Mouse (Mus musculus) kidney, embryonic 15.5 days (tissue): Measurements from ENCODE around the gene Mrm3. TPM values are rescaled to one million over a fixed set of nuclear protein-coding genes. Genes with fewer than 3 reads are reported as not detected.

Source experiments
- ATAC-seq: fragments of 200-750 bp; cut with Nextera tagmentation; replicated peaks from 2 replicates; pipeline ENCODE4 v1.8.0; 2017; ENCODE audit warnings: moderate TSS enrichment; ENCODE audit not compliant: low FRiP score
- H3K27ac ChIP-seq: fragments of 300-500 bp; sonication (generic); 2 replicates; pipeline ENCODE4 v1.5.1; 2015; ENCODE audit warnings: mild to moderate bottlenecking, inconsistent platforms
- H3K27me3 ChIP-seq: fragments of 300-500 bp; sonication (generic); 2 replicates; pipeline ENCODE4 v1.6.1; 2015; ENCODE audit warnings: inconsistent platforms
- H3K36me3 ChIP-seq: fragments of 300-500 bp; sonication (generic); 2 replicates; pipeline ENCODE4 v1.6.1; 2015; ENCODE audit warnings: inconsistent platforms
- H3K4me1 ChIP-seq: fragments of 300-500 bp; sonication (generic); 2 replicates; pipeline ENCODE4 v1.6.1; 2015; ENCODE audit warnings: inconsistent platforms
- H3K4me2 ChIP-seq: fragments of 300-500 bp; sonication (generic); 2 replicates; pipeline ENCODE4 v1.6.1; 2015; ENCODE audit warnings: moderate library complexity, mild to moderate bottlenecking, inconsistent platforms
- H3K4me3 ChIP-seq: fragments of 300-500 bp; sonication (generic); replicated peaks from 2 replicates; pipeline ENCODE4 v1.5.1; 2015; ENCODE audit warnings: mild to moderate bottlenecking, inconsistent platforms
- H3K9ac ChIP-seq: fragments of 300-500 bp; sonication (generic); 2 replicates; pipeline ENCODE4 v1.6.1; 2015; ENCODE audit warnings: mild to moderate bottlenecking, inconsistent platforms
- H3K9me3 ChIP-seq: fragments of 300-500 bp; sonication (generic); replicated peaks from 2 replicates; pipeline ENCODE4 v1.6.1; 2016; ENCODE audit warnings: inconsistent platforms
- WGBS: fragments of 180-500 bp; shearing (Covaris S2); methylation state at CpG from one replicate; pipeline ENCODE4 v1.1.7; 2015; ENCODE audit warnings: mixed read lengths; 5-methylcytosine and 5-hydroxymethylcytosine counted together
- polyA plus RNA-seq: library from polyadenylated mRNA; unstranded; fragments of >200 nt; fragmentation: Nextera tagmentation; extraction: Ambion mirVana; gene quantifications from 2 replicates; pipeline ENCODE4 v1.2.1, GENCODE M21; 2015

Gene Mrm3
- polyA plus RNA-seq, 1 experiment from 2014 or later = 26.3 TPM

GRCm38 (mm10) chr11:76278960-76279852, 35.7 kb downstream of the Mrm3 start:
- ATAC-seq = no peak
- 0 out of 2 replicates have a peak, but pooled peaks cover 4% of the 10 kb centered on the region for H3K9me3 ChIP-seq
- H3K4me2 ChIP-seq = no peak overlapping the region
- peak overlapping the region; percentile 61 for H3K27ac ChIP-seq
- no peaks in the 10 kb centered on the region for H3K27me3 ChIP-seq
- peaks cover 11% of the 10 kb centered on the region for H3K4me1 ChIP-seq
- H3K4me3 ChIP-seq = no peak overlapping the region
- no peak overlapping the region for H3K9ac ChIP-seq
- WGBS = 52% methylated on average over 14 of the region's 14 CpGs
- H3K36me3 ChIP-seq = peaks cover 9% of the 10 kb centered on the region; the same call in 1 of the 2 replicates

GRCm38 (mm10) chr11:76279971-76280370, 36.5 kb downstream of the Mrm3 start:
- Histone ChIP-seq H3K9me3 (0 out of 2 replicates have a peak, but pooled peaks cover 4% of the 10 kb centered on the region), H3K4me2 (no peak overlapping the region), H3K4me1 (peaks cover 14% of the 10 kb centered on the region), H3K36me3 (peaks cover 7% of the 10 kb centered on the region; the same call in 1 of the 2 replicates), H3K4me3 (no peak overlapping the region), H3K27me3 (no peaks in the 10 kb centered on the region), H3K9ac (no peak overlapping the region), H3K27ac (peak overlapping the region; percentile 61; the same call in 1 of the 2 replicates)
- 73% methylated on average over 2 of the region's 2 CpGs for WGBS
- no peak for ATAC-seq

GRCm38 (mm10) chr11:76283841-76284240, 40.3 kb downstream of the Mrm3 start:
- ATAC-seq = no peak
- Histone ChIP-seq H3K27me3 (no peaks in the 10 kb centered on the region), H3K4me3 (no peak overlapping the region), H3K9ac (no peak overlapping the region), H3K4me2 (no peak overlapping the region), H3K36me3 (no peaks in the 10 kb centered on the region), H3K4me1 (peaks cover 52% of the 10 kb centered on the region), H3K9me3 (0 out of 2 replicates have a peak, but pooled peaks cover 4% of the 10 kb centered on the region), H3K27ac (no peak overlapping the region)
- 89% methylated on average over 6 of the region's 6 CpGs for WGBS

- Histone ChIP-seq H3K4me3 (no peak overlapping the region), H3K9me3 (0 out of 2 replicates have a peak, but pooled peaks cover 4% of the 10 kb centered on the region), H3K27ac (peak overlapping the region; percentile 64; the same call in 1 of the 2 replicates), H3K4me1 (peaks cover 57% of the 10 kb centered on the region), H3K27me3 (no peaks in the 10 kb centered on the region), H3K4me2 (no peak overlapping the region), H3K36me3 (no peaks in the 10 kb centered on the region), H3K9ac (no peak overlapping the region)
- no peak for ATAC-seq
- WGBS = 27% methylated on average over 7 of the region's 7 CpGs
These were observed 42.0 kb downstream of the Mrm3 start for GRCm38 (mm10) chr11:76285431-76286075.

- H3K9ac ChIP-seq = no peak overlapping the region
- H3K36me3 ChIP-seq = no peaks in the 10 kb centered on the region
- no peak overlapping the region for H3K4me3 ChIP-seq
- no peak overlapping the region for H3K4me2 ChIP-seq
- H3K27ac ChIP-seq = 0 out of 2 replicates have a peak overlapping the region, but pooled peaks have one; percentile 14
- 0 out of 2 replicates have a peak, but pooled peaks cover 4% of the 10 kb centered on the region for H3K9me3 ChIP-seq
- H3K27me3 ChIP-seq = no peaks in the 10 kb centered on the region
- WGBS = 47% methylated on average over 10 of the region's 10 CpGs
- no peak for ATAC-seq
- H3K4me1 ChIP-seq = peaks cover 62% of the 10 kb centered on the region
These were observed 43.1 kb downstream of the Mrm3 start for GRCm38 (mm10) chr11:76286534-76287126.

DNA sequence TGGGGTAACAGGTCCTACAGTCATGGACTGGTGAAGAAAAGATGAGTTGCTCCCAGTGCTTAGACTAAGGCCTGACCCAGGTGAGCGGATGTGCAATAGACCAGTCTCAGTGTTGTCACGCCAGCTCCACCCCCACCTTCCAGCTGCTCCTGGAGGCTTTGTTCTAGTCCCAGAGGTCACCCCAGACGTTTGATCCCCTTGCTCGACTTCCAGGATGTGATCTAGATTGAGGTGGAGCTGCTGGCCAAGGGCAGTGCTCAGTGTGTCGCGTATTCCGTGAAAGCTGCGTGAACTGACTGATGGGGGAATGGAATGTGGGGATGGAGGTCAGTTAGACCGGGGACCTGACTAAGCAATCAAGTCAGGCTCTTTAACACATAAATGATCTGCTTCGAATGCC, 43.8 kb downstream of the Mrm3 start:
- Histone ChIP-seq H3K4me3 (no peak overlapping the region), H3K27ac (0 out of 2 replicates have a peak overlapping the region, but pooled peaks have one; percentile 18), H3K9ac (no peak overlapping the region), H3K36me3 (no peaks in the 10 kb centered on the region), H3K4me1 (peaks cover 66% of the 10 kb centered on the region), H3K27me3 (no peaks in the 10 kb centered on the region), H3K9me3 (0 out of 2 replicates have a peak, but pooled peaks cover 4% of the 10 kb centered on the region), H3K4me2 (no peak overlapping the region)
- WGBS = 34% methylated on average over 10 of the region's 10 CpGs
- no peak; the same call in 1 of the 2 replicates for ATAC-seq

DNA sequence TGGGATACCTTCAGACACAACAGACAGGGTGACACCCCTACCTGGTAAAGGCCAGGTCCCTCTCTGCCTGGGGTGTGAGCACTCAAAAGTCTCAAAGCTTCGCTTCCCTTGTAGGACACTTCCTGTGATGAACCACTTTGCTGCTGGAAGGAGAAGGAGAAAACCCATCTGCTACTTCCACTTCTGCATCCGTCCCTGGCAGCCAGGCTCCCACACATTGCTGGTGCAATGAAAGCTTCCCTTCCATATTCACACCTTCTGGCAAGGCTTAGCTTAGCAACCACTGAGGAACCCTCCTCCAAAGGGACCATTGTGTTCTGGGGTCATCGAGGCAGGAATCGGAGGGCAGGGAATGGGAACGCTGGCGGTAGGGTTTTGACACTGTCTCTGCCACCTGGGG, 45.1 kb downstream of the Mrm3 start:
- Histone ChIP-seq H3K4me1 (peaks cover 80% of the 10 kb centered on the region), H3K9ac (no peak overlapping the region), H3K36me3 (no peaks in the 10 kb centered on the region), H3K27me3 (no peaks in the 10 kb centered on the region), H3K27ac (no peak overlapping the region), H3K4me3 (no peak overlapping the region), H3K9me3 (no peaks in the 10 kb centered on the region), H3K4me2 (no peak overlapping the region)
- 81% methylated on average over 6 of the region's 6 CpGs for WGBS
- no peak for ATAC-seq

GRCm38 (mm10) chr11:76290367-76290766, 46.9 kb downstream of the Mrm3 start:
- no peaks in the 10 kb centered on the region for H3K36me3 ChIP-seq
- no peaks in the 10 kb centered on the region for H3K27me3 ChIP-seq
- ATAC-seq = no peak
- H3K9me3 ChIP-seq = no peaks in the 10 kb centered on the region
- H3K4me2 ChIP-seq = no peak overlapping the region
- H3K27ac ChIP-seq = peak overlapping the region; percentile 75
- no peak overlapping the region for H3K4me3 ChIP-seq
- WGBS = 21% methylated on average over 11 of the region's 11 CpGs
- peaks cover 89% of the 10 kb centered on the region for H3K4me1 ChIP-seq
- H3K9ac ChIP-seq = no peak overlapping the region

DNA sequence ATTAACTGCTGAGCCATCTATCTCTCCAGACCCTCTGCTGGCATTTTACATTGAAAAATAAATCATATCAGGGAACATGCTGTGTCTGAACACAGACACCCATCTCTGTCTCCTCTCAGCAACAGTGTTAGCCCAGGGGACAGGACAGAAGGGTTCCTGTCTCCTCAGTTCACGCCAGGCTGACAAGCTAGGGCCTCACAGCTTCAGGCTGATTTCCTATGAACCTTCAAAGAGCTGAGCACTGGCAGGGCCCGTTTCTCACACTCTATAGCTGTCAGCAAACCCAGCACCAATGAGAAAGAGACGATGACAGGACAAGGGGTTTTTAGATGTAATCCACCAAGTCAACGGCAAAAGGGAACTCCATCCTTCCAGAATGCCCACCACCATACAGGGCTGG, 48.4 kb downstream of the Mrm3 start:
- no peaks in the 10 kb centered on the region for H3K36me3 ChIP-seq
- H3K27me3 ChIP-seq = no peaks in the 10 kb centered on the region
- H3K4me2 ChIP-seq = peak overlapping the region; percentile 34
- no peaks in the 10 kb centered on the region for H3K9me3 ChIP-seq
- H3K27ac ChIP-seq = peak overlapping the region; percentile 90
- no peak overlapping the region for H3K4me3 ChIP-seq
- no peak for ATAC-seq
- H3K9ac ChIP-seq = no peak overlapping the region
- H3K4me1 ChIP-seq = peaks cover 81% of the 10 kb centered on the region
- 38% methylated on average over 4 of the region's 4 CpGs for WGBS

GRCm38 (mm10) chr11:76292398-76292797, 48.9 kb downstream of the Mrm3 start:
- Histone ChIP-seq H3K4me3 (0 out of 2 replicates have a peak overlapping the region, but pooled peaks have one; percentile 8), H3K27ac (peak overlapping the region; percentile 90), H3K4me2 (peak overlapping the region; percentile 34), H3K4me1 (peaks cover 78% of the 10 kb centered on the region), H3K36me3 (no peaks in the 10 kb centered on the region), H3K9ac (no peak overlapping the region), H3K27me3 (no peaks in the 10 kb centered on the region), H3K9me3 (no peaks in the 10 kb centered on the region)
- WGBS = 28% methylated on average over 15 of the region's 15 CpGs
- ATAC-seq = no peak

- peaks cover 78% of the 10 kb centered on the region for H3K4me1 ChIP-seq
- peak overlapping the region; percentile 90 for H3K27ac ChIP-seq
- peak overlapping the region; percentile 34 for H3K4me2 ChIP-seq
- no peak for ATAC-seq
- H3K9ac ChIP-seq = no peak overlapping the region
- no peaks in the 10 kb centered on the region for H3K36me3 ChIP-seq
- no peaks in the 10 kb centered on the region for H3K9me3 ChIP-seq
- no peaks in the 10 kb centered on the region for H3K27me3 ChIP-seq
- 0 out of 2 replicates have a peak overlapping the region, but pooled peaks have one; percentile 8 for H3K4me3 ChIP-seq
- WGBS = 49% methylated on average over 6 of the region's 6 CpGs
These were observed 49.3 kb downstream of the Mrm3 start for GRCm38 (mm10) chr11:76292831-76293230.
